Mouse (Mus musculus) ES-Bruce4 (cell line): ENCODE measurements at regions not wholly inside any gene's neighbourhood (a gene's known extent, or its start where the extent isn't known, plus 50 kb on each side); places are given as distances from the start of the nearest gene placed in this dataset.

Experiments
- CTCF ChIP-seq: IDR thresholded peaks from one replicate; pipeline ENCODE4 v1.8.1; 2011; ENCODE audit warnings: low read depth, low read length
- EP300 ChIP-seq: IDR thresholded peaks from 2 replicates; pipeline ENCODE4 v1.6.1; 2011; ENCODE audit warnings: low read depth, low read length; ENCODE audit not compliant: insufficient read depth

GRCm38 (mm10) chr4:153603936-153604335, 121.3 kb upstream of the Ajap1 start:
- TF ChIP-seq EP300 (no peak), CTCF (no peak)
